Mouse (Mus musculus): Measurements from ENCODE around the gene Wfdc3. TPM values are rescaled to one million over a fixed set of nuclear protein-coding genes. Genes with fewer than 3 reads are reported as not detected.
"Not testable (repeated sequence)": the region's sequence is repeated elsewhere in the genome, so short reads cannot be mapped to it uniquely, and the experiment has no call there.

The Wfdc3 gene
- polyA plus RNA-seq, 1 experiment, result not detected

GRCm38 (mm10) chr2:164725895-164726619 lies 19.7 kb downstream of the Wfdc3 start:
- Histone ChIP-seq H3K9me3 (peaks cover 10% of the 10 kb centered on the region; the same call in 1 of the 2 replicates), H3K4me3 (replicated peaks) (no peak overlapping the region), H3K36me3 (replicated peaks; ENCODE audit: low read length) (no peaks in the 10 kb centered on the region), H3K27me3 (replicated peaks) (peaks cover 17% of the 10 kb centered on the region), H3K4me1 (no peaks in the 10 kb centered on the region)
- TF ChIP-seq FLI1 (IDR thresholded peaks at IDR 0.05; ENCODE audit: low read length) (no peak), GATA1 (IDR thresholded peaks at IDR 0.05; ENCODE audit: borderline replicate concordance, low read length) (no peak)

GRCm38 (mm10) chr2:164723276-164723675 lies 22.5 kb downstream of the Wfdc3 start:
- no peaks in the 10 kb centered on the region for H3K36me3 ChIP-seq (replicated peaks; ENCODE audit: low read length)
- no peaks in the 10 kb centered on the region for H3K4me1 ChIP-seq
- TF ChIP-seq FLI1 (IDR thresholded peaks at IDR 0.05; ENCODE audit: low read length), result no peak
- H3K27me3 ChIP-seq (replicated peaks), result peaks cover 21% of the 10 kb centered on the region
- H3K4me3 ChIP-seq (replicated peaks), result no peak overlapping the region
- peaks cover 11% of the 10 kb centered on the region; the same call in 1 of the 2 replicates for H3K9me3 ChIP-seq

- H3K27me3 ChIP-seq (replicated peaks), result peaks cover 18% of the 10 kb centered on the region
- H3K4me3 ChIP-seq (replicated peaks); H3K4me1 ChIP-seq; H3K9me3 ChIP-seq; H3K36me3 ChIP-seq (replicated peaks; ENCODE audit: low read length): not testable (repeated sequence)
Observed at GRCm38 (mm10) chr2:164716194-164716786, 29.4 kb downstream of the Wfdc3 start.

GRCm38 (mm10) chr2:164715005-164715404 lies 30.7 kb downstream of the Wfdc3 start, which contains the start of gene Spint5:
Spint5 (plus strand) TSS chr2:164715305.
- TF ChIP-seq GATA1 (IDR thresholded peaks at IDR 0.05; ENCODE audit: borderline replicate concordance, low read length), result no peak
- no peak for TF ChIP-seq FLI1 (IDR thresholded peaks at IDR 0.05; ENCODE audit: low read length)
- Histone ChIP-seq H3K27me3 (replicated peaks) (peaks cover 15% of the 10 kb centered on the region), H3K36me3 (replicated peaks; ENCODE audit: low read length) (no peaks in the 10 kb centered on the region), H3K9me3 (no peaks in the 10 kb centered on the region), H3K4me3 (replicated peaks) (no peak within 1 kb of the TSS), H3K4me1 (no peaks in the 10 kb centered on the region)

GRCm38 (mm10) chr2:164705991-164706390 lies 39.7 kb downstream of the Wfdc3 start:
- H3K36me3 ChIP-seq (replicated peaks; ENCODE audit: low read length), result no peaks in the 10 kb centered on the region
- peaks cover 12% of the 10 kb centered on the region for H3K27me3 ChIP-seq (replicated peaks)
- H3K9me3 ChIP-seq, result peaks cover 8% of the 10 kb centered on the region; the same call in 1 of the 2 replicates
- H3K4me3 ChIP-seq (replicated peaks), result no peak overlapping the region
- TF ChIP-seq GATA1 (IDR thresholded peaks at IDR 0.05; ENCODE audit: borderline replicate concordance, low read length) (no peak), FLI1 (IDR thresholded peaks at IDR 0.05; ENCODE audit: low read length) (no peak)
- no peaks in the 10 kb centered on the region for H3K4me1 ChIP-seq

GRCm38 (mm10) chr2:164705328-164705727 lies 40.4 kb downstream of the Wfdc3 start:
- peaks cover 15% of the 10 kb centered on the region for H3K27me3 ChIP-seq (replicated peaks)

GRCm38 (mm10) chr2:164704235-164704634 lies 41.5 kb downstream of the Wfdc3 start:
- Histone ChIP-seq H3K36me3 (replicated peaks; ENCODE audit: low read length) (no peaks in the 10 kb centered on the region), H3K27me3 (replicated peaks) (peaks cover 14% of the 10 kb centered on the region), H3K4me3 (replicated peaks) (no peak overlapping the region), H3K4me1 (peaks cover 5% of the 10 kb centered on the region; the same call in 1 of the 2 replicates), H3K9me3 (peaks cover 8% of the 10 kb centered on the region; the same call in 1 of the 2 replicates)
- TF ChIP-seq FLI1 (IDR thresholded peaks at IDR 0.05; ENCODE audit: low read length) (no peak), GATA1 (IDR thresholded peaks at IDR 0.05; ENCODE audit: borderline replicate concordance, low read length) (no peak)

More at GRCm38 (mm10) chr2:164705328-164705727, 40.4 kb downstream of the Wfdc3 start:
- no peak for TF ChIP-seq GATA1 (IDR thresholded peaks at IDR 0.05; ENCODE audit: borderline replicate concordance, low read length)
- TF ChIP-seq FLI1 (IDR thresholded peaks at IDR 0.05; ENCODE audit: low read length), result no peak
- Histone ChIP-seq H3K4me1 (no peaks in the 10 kb centered on the region), H3K9me3 (peaks cover 8% of the 10 kb centered on the region; the same call in 1 of the 2 replicates), H3K4me3 (replicated peaks) (no peak overlapping the region), H3K36me3 (replicated peaks; ENCODE audit: low read length) (no peaks in the 10 kb centered on the region)

- Histone ChIP-seq H3K27me3 (replicated peaks) (peaks cover 19% of the 10 kb centered on the region), H3K9me3 (peaks cover 8% of the 10 kb centered on the region; the same call in 1 of the 2 replicates), H3K4me3 (replicated peaks) (no peak overlapping the region), H3K36me3 (replicated peaks; ENCODE audit: low read length) (no peaks in the 10 kb centered on the region), H3K4me1 (peaks cover 5% of the 10 kb centered on the region; the same call in 1 of the 2 replicates)
- TF ChIP-seq FLI1 (IDR thresholded peaks at IDR 0.05; ENCODE audit: low read length), result no peak
- TF ChIP-seq GATA1 (IDR thresholded peaks at IDR 0.05; ENCODE audit: borderline replicate concordance, low read length), result no peak
Observed at GRCm38 (mm10) chr2:164701761-164702160, 44.0 kb downstream of the Wfdc3 start.

GRCm38 (mm10) chr2:164700959-164701358 lies 44.8 kb downstream of the Wfdc3 start:
- Histone ChIP-seq H3K36me3 (replicated peaks; ENCODE audit: low read length) (no peaks in the 10 kb centered on the region), H3K9me3 (peaks cover 8% of the 10 kb centered on the region; the same call in 1 of the 2 replicates), H3K4me1 (peaks cover 5% of the 10 kb centered on the region; the same call in 1 of the 2 replicates), H3K4me3 (replicated peaks) (no peak overlapping the region), H3K27me3 (replicated peaks) (peaks cover 19% of the 10 kb centered on the region)
- TF ChIP-seq FLI1 (IDR thresholded peaks at IDR 0.05; ENCODE audit: low read length), result no peak
- no peak for TF ChIP-seq GATA1 (IDR thresholded peaks at IDR 0.05; ENCODE audit: borderline replicate concordance, low read length)

- Histone ChIP-seq H3K9me3 (no peaks in the 10 kb centered on the region), H3K4me1 (peaks cover 5% of the 10 kb centered on the region; the same call in 1 of the 2 replicates), H3K36me3 (replicated peaks; ENCODE audit: low read length) (no peaks in the 10 kb centered on the region), H3K27me3 (replicated peaks) (peaks cover 19% of the 10 kb centered on the region), H3K4me3 (replicated peaks) (no peak within 1 kb of the TSS)
- TF ChIP-seq GATA1 (IDR thresholded peaks at IDR 0.05; ENCODE audit: borderline replicate concordance, low read length), result no peak
- TF ChIP-seq FLI1 (IDR thresholded peaks at IDR 0.05; ENCODE audit: low read length), result no peak
Observed at GRCm38 (mm10) chr2:164698201-164698600, 47.5 kb downstream of the Wfdc3 start, which contains the start of gene Spint4. Spint4 (plus strand) TSS chr2:164698501.

Measured in megakaryocyte, embryonic 14.5 days (primary cell).